Mouse (Mus musculus): Measurements from ENCODE around the gene Lgalsl.

The Lgalsl gene

DNA sequence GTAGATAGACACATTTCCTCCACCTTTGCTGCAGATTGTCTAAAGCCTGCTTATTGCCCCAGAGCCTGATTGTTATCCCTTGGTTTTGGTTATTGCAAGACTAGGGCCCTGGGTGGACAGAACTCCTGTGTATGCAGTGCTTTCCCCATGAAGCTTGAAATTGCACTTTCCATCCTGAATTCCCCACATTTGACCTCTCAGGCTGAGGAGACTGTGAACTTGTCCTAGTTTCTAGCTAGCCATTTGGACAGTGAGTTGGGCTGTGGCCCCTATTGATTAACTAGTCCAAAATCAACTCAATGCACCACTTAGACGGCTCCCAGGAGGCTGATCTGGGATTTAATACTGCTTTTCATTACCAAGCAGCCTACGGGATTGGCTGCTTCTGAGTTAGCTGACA, 6.9 kb downstream of the Lgalsl start:
- DNase-seq (ENCODE audit: low read depth, low spot score) = no peak

DNA sequence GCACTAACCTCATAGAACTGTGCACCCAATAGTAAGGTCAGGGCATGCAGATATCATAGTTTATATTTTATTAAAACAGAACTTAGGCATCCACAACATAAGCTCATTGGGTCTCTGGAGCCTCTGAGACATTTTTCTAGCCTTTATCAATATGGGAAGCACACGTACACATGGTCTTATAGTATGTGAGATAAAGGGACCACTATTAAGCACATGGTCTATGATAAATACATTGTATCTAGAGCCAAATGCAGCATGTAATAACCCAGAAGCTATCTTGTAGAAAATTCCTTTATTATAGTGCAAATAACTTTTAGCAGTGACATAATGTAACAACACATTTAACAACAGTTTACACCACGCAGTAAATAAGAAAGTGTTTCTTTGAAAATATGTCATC, 7.6 kb downstream of the Lgalsl start:
- no peak for DNase-seq (ENCODE audit: low read depth, low spot score)

DNA sequence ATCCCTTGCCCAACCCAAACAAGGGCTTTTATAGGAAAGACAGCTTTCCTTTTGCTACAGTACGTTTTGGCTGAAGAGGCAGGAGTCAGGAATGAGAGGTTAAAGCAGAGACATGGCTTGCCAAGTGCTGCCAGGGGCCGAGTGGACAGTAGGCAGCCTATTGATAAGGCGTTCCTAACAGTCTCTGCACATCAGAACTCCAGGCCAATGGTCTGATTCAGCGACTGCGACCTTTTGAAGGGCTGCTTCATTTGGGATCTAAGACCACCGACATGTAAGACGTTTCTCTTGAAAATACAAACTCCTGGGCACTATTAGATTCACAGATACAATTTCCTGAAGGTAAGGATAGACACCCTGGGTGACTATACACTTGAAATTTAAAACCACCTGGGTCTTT, 9.5 kb downstream of the Lgalsl start:
- no peak for DNase-seq (ENCODE audit: low read depth, low spot score)

DNA sequence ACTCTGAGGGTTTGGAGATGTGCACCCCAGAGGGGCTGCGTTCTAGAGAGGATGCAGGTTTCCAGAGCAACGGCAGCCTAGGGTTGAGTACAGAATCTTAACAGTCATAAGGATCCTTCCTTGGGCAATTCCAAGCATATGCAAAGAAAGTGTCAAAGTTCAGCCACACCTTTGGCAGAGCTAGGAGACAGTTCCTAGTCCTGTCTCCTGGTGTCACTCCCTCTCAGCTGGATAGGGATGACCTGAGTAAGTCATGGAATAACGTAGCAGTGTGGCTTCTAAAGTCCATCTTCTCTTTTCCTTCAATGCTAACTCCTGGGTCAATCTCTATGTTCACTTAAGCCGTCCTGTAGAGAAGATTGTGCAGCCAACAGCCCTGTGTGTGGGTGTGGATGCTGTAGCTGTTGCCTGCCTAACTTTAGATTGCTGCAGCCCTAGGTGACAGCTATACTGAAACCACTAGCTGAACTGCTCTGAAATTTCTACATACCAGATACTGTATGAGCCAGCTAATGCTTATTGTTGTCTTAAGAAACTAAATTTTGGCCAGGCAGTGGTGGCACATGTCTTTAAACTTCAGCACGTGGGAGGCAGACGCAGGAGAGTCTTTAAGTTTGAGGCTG, 16.8 kb downstream of the Lgalsl start:
- DNase-seq (ENCODE audit: low read depth, low spot score) = no peak

DNA sequence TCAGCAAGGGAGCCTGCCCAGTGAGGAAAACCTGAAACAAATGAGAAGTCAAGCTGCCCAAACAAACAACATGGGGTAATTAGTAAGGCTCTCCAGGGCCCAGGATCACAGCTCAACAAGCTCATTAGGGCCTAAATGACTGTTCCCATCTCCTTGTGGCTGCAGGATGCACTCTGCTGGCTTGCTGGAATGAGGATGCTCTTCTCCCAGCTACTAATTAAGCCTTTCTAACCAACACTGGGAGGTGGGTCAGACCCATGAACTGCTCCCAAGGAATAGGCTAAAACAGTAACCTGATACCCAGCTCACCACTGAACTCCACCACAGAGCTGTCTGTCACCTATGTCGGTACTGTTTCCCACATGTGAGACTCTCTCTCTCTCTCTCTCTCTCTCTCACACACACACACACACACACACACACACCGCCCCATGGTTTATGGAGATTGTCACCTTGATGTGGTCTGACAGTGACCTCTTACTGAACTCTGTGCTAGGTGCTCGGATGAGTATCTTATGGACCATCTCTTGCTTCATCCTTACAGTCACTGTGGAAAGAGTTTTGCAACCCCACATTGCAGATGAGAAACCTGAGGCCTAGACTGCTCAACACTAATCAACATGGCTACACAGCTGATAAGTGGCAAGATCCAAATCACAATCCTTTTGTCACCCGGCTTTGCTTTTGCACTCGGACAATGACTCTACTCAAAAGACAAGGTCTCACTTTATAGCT, 18.5 kb downstream of the Lgalsl start:
- no peak for DNase-seq (ENCODE audit: low read depth, low spot score)

DNA sequence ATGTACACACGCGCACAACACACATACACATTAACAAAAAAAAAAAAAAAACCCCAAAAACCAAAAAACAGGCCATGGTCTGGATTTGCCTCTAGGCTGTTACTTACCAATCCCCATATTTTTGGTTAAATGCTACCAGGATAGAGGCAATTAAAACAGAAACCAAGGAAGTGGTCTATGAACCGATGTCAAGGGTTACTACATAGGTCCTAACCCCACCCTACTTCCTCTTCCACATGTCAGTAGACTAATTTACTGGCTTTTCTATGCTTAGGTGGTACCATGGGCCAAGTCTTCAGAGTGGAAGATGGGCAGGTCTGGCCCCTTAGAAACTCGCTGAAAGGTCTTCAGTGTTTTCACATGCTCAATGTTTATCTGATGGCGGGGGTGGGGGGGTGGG, 24.2 kb downstream of the Lgalsl start:
- DNase-seq (ENCODE audit: low read depth, low spot score) = no peak

DNA sequence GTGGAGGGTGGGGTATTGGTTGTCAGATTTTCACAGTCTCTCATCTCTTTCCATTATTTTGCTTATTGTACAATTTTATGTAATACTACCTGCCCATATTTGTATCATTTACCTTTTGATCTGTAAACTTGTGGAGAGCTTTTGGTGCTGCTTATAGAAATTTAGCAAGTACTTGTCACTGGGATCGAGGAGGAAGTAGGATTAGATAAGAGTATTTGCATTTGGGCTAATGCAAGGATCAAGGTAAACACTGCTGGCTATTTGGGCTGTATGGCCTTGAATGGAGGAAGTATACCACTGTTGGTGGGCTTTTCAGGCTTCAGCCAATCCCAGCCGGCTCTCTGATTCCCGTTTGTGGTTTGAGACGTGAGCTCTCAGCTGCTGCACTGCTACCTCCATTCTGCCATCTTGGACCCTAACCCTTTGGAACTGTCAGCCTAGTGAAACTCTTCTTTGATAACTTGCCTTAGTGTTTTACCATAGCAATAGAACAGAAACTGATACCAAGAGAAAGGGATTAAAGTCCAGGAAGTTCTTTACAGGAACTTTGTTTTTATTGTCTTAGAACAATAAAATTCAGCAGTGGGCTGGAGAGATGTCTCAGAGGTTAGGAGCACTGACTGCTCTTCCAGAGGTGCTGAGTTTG, 25.1 kb downstream of the Lgalsl start:
- no peak for DNase-seq (ENCODE audit: low read depth, low spot score)

DNA sequence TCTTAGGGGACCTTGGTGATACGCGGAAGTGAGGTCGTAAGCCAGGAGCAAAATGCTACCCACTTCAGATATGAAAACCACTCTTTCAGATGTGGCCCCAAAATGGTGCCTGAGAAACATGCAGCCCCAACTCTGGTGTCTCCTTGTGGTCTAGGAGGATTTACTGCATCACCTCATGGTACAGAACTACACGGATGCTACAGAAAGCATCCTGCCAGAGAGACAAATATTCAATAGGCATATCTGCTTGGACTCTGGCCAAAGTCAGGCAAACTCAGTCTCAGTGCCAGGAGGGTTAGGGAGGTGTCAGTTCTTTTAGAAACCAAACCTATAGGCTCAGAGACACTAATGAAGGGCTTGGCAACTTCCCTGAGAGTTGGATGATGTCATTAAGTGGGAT, 26.4 kb downstream of the Lgalsl start:
- no peak for DNase-seq (ENCODE audit: low read depth, low spot score)

DNA sequence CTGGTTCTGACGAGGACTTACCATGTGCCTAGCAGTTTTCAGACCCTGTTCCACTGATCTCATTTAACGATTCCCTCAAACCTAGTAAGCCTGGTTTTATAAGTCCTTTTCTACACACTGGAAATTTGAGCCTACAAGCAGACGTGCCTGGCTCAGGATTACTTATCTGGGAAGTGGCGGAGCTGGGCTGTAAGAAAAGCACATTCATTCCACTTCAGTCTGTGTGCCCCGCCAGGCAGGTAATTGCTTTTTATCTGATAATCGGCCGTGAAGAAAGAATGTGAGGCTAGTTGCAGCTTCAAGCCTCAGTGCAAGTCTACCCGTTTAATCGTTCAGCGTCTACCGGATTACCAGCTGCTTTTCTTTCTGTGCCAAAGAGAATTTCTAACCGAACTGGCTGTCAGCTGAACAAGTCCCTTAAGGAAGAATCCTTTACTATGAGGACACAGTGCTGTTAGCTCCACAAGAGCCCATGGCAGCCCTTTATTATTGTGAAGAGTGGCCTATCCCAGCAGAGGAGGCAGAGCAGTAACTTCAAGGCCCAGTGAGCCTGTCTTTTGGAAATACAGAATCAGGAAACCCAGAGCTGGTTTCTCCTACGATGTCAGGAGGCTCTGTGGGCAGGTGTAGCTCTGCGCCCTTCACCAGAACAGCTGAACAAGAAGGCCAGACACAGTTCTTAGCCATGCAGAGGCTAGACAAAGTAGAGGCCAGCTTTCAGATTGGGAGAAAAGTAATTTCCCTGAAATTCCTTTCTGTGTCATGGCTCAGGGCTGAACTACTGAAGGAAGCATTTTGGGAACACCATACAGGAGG, 30.4 kb downstream of the Lgalsl start:
- peak; percentile 37 for DNase-seq (ENCODE audit: low read depth, low spot score)

DNA sequence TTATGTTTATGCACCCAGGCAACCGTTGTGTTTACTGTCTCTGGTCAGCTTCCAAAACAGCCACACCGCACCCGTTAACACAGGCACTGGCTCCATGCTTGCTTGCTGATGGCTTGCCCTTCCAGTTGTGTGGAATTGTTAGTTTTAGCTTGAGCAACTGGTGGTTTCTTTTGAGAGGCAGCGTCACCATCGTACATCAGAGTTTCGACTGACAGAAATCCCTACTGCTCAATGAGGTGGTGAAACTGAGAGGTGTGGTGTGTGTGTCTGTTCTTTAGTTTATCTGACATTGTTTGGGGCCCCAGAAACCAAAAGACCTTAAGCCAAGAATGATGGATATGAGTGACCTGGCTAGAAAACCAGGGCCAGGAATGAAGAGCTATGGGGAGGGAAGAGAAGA, 33.0 kb downstream of the Lgalsl start:
- DNase-seq (ENCODE audit: low read depth, low spot score) = no peak

DNA sequence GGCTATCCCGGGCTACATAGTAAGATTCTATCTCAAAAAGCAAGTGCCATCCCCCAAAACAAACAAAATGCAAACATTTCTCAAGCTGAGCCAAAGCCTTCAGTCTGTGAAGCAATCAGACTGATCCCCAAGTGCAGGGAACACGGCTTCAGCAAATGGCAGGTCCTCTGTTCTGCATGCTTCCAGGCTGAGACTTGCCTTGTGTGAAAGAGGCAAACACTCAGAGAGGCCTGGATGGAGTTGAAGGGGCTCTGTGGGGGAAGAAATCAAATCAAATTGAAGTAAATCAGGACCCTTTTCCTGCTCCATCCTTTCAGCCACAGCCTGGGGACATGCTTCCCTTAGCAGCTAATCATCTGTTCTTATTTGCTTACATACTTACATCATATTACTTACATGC, 35.4 kb downstream of the Lgalsl start:
- DNase-seq (ENCODE audit: low read depth, low spot score) = no peak

DNA sequence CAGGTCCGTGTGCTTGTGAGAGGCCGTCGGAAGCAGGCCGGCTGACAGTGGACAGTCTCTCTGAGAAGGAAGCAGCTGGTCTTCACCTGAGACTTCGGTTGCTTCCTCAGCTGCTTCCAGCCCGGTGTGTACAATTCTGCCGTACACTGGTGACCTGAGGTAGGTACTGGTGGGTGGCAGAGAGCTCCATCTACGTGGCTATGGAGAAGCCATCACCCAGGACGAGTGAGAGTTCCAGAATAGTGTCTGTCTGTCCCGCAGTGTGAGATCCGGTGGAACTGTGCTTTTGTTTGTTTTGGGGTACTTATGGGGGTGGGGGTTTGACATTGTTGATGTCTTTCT, 36.0 kb downstream of the Lgalsl start:
- no peak for DNase-seq (ENCODE audit: low read depth, low spot score)

DNA sequence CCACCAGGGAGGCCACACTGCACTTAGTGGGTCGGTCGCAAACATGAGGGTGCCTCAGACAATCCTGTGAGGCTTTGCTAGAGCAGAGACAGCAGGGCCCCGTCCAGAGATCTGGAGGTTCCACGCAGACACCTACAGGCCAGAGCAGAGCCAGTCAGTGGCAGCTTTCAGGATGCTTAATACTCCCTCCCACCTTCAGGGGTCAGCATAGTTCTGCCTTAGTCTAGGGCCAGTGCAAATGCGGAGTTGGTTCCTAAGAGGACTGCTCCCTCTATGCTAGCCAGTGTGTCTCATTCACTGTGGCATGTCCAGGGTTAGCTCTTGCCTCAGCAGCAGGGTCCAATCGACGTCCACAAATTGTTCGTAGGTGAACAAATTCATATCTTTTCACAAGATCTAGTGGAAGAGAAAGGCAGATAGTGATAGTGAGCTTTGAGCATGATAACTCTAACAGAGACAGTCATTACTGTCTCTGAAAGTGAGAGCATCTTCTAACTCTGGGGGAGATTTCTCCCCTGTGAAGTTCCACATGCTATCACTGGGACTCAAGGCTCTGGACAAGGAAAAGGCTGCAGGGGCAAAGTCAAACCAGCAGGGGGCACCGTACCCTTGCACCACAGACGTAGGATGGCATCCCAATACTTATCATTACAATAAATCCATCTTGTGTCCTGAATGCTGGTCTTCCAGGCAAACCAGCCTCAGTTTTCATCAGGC, 36.5 kb downstream of the Lgalsl start:
- peak; percentile 85 for DNase-seq (ENCODE audit: low read depth, low spot score)

DNA sequence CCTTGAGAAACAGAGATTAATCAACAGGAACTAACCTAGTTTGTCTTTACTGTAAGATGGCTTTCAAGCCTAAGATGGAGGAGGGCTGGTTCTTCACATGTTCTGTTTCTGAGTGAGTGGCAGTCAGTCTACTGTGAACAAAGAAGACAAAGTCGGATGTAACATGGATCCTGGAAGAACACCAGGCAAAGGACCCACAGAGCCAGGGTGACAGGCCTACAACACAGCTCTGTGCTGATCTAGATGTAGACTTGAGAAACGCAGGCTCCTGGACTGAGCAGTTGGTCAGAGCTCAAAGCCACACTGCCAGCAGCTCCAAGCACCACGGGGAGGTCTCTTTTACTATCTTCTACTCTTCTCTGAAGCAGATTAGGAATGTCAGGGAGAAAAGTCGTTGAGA, 37.2 kb downstream of the Lgalsl start:
- no peak for DNase-seq (ENCODE audit: low read depth, low spot score)

DNA sequence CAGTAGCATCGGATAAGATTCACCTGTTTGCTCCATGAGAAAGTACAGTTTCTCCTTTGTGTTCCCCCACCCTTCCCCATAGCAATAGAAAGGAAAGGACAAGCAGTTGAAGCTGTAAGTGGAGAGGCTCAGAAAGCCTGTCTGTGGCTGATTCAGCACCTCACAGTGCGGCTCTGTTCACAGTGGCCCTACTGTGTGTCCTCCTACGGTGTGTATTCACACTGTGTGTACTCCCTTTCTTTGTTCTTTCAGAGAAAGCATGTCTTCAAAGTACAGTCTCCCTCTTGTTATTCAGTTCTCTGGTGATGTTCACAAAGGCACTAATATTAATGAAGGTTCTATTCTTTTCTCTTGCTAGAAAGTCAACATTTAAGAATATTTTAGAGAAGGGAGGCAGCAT, 38.2 kb downstream of the Lgalsl start:
- no peak for DNase-seq (ENCODE audit: low read depth, low spot score)

DNA sequence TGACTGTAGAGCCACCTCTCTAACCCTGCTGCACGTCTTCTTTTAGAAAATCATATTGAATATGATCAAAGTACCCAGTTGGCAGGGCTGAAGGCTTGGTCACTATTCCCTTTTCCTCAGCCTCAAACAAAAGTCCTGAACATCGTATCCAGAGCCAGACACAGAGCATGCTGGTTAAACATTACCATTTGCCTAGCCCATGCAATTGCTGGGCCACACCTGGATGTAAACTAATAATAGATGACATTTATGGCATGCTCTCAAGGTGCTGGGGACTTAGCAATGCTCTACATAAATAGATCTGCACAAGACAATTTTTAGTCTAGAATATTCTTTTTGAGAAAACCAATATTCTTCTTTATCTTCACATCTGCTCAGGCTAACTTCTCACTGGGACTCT, 39.5 kb downstream of the Lgalsl start:
- DNase-seq (ENCODE audit: low read depth, low spot score) = no peak

DNA sequence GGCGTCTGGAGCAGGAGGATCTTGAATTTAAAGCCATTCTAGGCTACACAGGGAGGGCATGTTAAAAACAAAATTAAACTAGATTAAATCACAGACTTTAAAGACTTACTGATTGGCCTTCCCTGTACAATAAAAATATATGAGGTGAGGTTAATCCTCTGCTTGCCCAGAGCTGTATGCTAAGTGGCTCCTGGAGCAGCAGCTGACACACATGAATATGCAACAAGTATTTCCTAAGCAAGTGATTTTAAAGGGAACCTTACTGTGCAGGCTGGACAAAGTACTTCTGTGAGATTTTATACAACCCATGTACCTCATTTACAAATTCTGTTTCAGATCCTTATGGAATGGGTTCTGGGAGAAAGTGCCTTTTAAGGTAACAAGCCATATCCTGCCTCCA, 41.8 kb downstream of the Lgalsl start:
- no peak for DNase-seq (ENCODE audit: low read depth, low spot score)

DNA sequence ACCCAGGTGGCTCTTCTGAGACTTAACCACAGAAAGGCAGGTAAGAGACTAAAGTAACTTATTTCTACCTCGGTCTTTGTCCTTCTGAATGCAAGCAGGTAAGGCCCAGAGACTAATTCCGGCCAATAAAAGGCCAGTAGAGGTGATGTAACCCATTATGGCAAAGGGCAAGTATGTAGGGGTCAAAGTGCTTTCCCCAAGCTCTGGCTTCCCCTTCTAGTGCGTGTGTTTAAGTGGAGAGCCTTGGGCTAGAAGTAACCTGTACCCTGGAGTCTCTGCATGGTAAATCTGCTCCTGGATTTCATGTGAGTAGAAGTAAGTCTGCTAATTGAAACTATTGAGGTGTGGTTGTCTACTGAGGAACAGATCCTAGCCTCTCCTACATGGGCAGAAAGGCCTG, 42.8 kb downstream of the Lgalsl start:
- no peak for DNase-seq (ENCODE audit: low read depth, low spot score)

DNA sequence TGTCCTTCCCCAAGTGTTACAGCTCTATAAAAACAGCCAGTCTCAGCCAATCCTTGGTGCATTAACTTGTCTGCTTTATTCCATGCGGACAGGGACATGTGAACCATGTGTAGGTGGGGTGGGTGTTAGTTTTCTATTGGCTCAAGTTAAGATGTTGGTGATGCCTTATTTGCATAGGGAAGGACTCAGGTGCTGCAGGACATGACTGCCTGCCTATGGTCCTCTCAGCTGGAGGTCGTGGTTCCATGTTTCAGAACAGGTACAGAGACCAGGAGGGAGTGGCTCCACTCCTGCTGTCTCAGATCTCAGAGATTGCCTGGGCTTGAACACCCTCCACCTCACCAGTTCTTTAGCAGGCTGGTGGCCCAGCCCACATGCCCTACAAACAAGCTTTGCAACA, 44.7 kb downstream of the Lgalsl start:
- no peak for DNase-seq (ENCODE audit: low read depth, low spot score)

DNA sequence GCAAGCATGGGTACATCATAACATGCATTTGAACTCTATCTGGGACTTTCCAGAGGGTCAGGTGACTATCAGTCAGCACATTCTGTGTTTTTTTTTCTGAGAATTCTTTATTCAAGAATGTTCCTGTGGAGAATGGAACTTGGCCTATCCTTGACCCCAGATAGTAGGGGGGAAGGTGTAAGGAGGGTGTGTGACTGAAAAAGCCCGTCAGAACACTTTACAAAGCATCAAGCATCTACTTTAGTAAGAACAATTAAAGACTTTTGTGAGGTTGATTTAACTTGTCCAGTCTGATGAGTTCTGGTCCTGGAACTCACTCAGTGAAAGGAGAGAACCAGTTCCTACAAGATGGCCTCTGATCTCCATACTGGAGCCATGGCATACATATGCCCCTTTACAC, 45.7 kb downstream of the Lgalsl start:
- DNase-seq (ENCODE audit: low read depth, low spot score) = no peak

DNA sequence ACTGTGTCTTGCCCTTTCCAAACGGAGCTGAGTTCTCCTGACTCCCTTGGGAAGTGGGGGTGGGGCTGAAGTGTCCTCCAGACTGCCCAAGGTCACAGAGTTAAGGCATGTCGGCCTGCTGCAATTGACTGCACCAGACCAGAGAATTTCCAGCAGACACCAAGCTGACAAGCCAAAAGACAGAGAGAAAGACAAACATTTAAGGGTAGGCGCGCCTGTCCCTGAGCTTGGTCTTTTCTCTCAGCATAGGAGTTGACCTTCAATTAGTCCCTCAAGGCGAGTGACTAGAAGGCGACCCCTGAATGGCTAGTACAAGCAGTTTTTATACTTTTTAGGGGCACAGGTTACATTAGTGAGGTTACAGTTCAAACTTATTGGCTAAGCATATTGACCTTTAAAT, 46.1 kb downstream of the Lgalsl start:
- no peak for DNase-seq (ENCODE audit: low read depth, low spot score)

DNA sequence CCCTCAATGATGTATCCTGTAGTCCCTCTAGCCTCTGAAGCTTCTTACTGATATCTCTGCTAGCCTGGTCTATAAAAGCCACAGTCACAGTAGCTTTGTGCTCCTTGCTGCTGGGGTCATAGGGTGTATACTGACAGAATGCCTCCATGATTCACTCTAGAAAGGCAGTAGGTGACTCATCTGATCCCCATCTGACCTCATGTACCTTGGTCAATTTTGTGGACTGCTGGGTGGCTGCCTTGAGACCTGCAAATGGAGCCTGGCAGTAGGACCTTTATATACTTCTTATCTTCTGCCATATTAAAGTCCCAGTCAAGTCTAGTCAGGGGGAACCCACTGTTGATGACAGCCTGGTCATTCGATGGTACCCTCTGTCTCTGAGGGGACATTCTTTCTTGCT, 47.4 kb downstream of the Lgalsl start:
- DNase-seq (ENCODE audit: low read depth, low spot score) = no peak
